Mouse (Mus musculus): ENCODE measurements at regions not wholly inside any gene's neighbourhood (a gene's known extent, or its start where the extent isn't known, plus 50 kb on each side); places are given as distances from the start of the nearest gene placed in this dataset.

DNA sequence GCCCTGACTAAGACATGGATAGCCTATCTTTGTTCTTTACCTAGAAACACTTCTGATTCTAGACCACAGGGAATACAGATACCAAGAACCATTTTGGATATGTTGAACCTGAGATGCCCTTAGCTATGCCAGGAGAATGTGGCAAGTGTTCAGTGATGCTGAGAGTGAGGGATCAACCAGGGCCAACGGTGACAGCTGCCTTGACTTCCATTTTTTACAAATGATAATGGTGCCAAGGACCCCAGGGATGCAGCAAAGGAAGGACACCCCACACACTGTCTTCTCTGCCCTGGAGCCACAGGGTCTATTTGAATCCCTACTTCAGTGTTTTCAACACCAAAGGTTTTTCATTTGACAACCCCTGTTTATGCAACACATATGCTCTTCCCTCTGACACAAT is 174.4 kb downstream of the Gsdmc2 start:
- no peak for DNase-seq (ENCODE audit: low read depth)

DNA sequence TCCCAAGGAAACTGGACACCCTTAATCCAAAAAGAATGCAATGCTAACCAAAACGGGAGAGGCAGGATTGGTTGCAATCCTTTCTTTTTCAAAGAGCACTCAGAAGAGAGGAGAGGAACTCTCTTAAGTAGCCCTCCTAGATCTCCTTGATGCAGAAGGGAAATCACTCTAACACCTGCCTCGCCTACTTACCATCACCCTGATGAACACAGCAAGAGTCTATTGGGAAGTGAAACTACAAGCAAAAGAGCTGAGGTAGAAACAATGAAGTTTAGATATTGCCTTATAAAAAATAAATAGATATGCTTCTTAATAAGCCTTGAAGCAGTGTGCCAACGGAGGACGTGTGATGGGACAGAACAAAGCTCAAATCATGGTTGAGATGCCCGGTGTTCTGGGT is 177.4 kb downstream of the Gsdmc2 start:
- DNase-seq (ENCODE audit: low read depth) = no peak

DNA sequence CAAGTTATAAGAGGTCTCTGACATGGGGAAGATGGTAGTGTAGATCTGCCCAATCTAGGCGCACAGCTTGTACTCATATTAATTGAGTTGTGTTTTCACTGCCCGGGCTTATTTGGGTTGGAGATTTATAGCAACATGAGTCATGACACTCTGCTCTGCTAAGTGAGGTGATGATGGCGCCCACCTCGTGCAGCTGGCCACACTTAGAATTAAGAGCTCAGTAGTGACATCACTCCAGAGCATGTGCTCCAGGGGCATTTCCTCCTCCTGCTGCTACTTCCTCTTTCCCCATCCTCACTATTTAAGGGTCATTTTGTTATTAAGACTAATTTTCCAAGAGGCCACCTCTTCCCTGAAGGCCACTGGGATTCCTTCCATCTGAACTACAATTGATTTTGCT is 179.5 kb downstream of the Gsdmc2 start:
- no peak for DNase-seq (ENCODE audit: low read depth)

DNA sequence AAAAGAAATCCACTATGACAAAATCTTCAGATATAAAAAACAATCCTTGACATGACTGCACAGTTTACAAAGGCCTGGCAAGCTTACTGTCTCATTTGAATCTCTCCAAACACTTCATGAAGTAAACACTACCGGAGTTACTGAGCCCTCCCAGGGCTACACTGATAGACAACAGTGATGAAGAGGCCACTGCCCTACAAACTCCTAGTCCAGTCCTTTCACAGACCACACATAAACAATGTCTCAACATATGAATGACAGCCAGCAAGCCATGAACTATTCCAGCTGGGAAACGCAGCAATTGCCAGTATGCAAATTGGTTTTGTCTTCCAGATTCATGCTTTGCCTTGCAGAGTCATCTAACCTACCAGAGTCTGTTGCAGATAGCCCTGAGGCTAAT is 180.1 kb downstream of the Gsdmc2 start:
- DNase-seq (ENCODE audit: low read depth) = no peak

DNA sequence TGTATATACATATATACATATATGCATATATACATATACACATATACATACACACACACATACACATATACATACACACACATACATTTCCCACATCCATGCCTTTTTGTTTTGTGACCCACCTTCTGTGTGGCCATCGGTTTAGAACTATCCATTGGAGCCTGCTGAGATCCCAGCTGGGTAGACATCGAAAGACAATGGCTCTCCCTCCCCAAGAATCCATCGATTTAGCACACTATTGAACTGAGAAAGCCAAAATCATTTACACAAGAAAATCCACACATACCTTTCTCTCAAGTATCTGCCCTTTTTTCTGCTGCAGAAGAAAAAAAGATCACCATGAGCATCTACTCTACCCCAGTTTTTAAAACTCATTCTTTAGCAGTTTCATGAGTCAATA is 182.8 kb downstream of the Gsdmc2 start:
- no peak for DNase-seq (ENCODE audit: low read depth)

DNA sequence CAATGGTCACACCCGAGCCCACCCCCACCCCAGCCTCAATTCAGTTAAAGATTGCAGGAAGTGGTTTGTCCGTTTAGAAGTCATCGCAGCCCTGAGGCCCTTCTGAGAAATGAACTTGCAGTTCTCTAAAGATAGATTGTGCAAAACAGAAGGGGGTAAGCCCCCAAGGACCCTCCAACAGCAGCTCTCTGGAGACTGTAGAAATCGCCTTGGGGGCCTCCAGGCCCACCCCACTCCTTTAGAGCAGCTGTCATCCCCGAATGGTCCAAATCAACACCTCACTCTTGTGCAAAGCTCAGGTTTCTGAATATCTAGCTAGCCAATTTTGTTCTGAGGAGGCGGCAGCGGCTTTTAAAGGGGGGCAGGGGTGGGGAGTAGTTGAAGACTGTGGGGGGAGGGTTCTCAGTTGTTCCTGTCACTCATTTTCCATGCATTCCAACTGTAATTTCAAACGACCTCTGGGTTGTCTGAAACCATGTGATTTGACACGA is 186.9 kb downstream of the Gsdmc2 start:
- no peak for DNase-seq (ENCODE audit: low read depth)

DNA sequence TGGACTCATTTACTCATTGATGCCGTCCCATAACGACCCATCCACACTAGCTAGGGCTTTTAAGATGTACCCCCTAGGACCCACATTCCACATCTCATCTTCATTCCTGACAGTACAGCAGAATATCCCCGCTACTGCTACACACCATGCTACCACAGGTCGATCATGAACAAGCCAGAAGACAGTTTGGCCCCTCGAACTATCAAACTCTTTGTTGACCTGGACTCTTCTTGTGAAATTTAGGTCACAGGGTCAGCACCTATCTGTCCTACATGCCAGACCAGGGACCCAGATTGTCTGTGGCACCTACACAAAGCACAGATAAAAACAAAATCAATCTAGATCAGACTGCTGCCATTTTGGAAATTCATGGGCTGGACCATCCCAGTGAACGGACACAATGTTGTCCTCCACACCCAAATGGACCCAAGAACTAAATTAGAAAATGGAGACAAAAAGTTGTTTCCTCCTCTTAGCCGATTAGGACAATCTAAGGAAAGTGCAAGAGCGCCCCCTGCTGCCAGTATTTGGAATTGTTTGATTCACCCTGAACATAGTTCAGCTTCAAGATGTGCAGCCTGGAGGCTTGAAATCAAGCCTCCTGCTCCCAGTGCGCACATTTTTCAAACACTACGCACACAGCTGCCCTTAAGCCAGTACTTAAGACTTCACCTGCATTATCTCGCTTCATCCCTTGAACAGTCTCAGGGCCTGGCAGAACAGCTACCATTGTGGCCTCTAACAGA is 192.6 kb downstream of the Gsdmc2 start:
- peak; percentile 44 for DNase-seq (ENCODE audit: low read depth)

DNA sequence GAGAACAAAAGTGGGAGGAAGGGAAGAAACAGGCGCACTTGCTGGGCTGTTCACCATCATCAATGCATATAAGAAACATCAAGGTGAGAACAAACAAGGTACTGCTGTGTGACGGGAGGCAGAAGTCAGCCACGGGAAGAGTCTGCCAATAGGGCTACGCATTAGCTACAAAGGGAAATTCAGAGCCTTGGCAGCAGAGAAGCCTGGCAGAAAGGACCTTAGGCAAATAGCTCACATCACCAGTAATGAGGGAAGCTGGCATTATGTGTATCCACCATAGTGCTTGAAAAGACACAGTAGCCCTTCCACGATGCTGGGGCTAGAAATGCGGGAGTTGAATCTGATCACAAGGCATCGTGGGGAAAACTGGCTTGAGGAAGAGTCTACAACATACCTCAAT is 193.9 kb downstream of the Gsdmc2 start:
- no peak for DNase-seq (ENCODE audit: low read depth)

DNA sequence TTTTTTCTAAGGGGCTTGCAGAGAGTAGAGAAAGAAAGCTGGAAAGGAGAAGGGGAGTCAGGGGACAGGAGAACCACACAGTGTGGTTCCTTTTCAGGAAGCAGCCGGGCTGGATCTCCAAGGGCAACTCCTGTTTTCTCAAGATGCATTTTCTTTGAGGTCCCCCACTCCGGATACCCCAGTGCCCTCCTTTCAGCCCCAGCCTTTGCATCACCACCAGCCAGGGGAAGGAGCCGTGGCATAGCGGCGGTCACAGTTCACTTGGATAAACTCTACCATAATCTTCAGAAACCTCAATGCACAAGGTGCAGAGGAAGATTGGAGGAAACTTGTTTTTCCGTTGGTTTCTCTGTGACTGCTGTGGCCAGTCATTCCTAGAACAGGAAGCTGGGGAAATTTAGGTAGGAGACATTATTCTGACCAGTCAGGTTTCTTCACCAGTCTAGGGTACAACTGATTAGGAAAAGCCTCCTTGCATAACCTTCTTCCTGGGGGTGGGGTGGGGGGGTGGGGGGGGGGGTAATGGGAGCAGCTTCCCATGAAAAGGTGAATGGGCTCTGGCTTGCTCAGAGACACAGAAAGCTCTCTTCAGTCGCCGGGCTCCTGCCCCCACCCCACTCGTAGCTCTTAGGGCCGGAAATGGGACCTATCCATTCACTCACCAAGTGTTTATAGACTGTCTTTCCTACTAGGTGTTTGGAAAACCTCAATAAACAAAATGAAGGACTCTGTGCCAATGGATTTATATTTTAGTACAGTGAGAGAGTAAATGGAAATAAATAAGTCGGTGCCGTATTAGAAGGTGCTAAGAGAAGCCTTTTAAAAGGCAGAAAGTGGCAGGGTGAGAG is 196.6 kb downstream of the Gsdmc2 start:
- no peak for DNase-seq (ENCODE audit: low read depth)

DNA sequence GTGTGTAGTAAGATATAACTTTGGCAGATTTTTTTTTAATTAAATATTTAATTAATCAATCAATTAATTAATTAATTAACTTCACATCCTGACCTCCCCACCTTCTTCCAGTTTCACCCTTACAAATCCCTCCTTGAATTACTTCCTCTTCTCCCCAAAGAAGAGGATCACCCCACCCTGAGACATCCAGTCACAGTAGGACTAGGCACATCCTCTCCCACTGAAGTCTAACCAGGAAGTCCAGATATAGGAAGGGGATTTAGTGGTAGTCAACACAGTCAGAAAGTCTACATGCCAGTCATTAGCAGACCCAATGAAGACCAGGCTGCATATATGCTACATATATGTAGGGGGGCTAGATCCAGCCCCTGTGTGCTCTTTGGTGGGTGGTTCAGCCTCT is 220.2 kb downstream of the Gsdmc2 start:
- no peak for DNase-seq (ENCODE audit: low read depth)

DNA sequence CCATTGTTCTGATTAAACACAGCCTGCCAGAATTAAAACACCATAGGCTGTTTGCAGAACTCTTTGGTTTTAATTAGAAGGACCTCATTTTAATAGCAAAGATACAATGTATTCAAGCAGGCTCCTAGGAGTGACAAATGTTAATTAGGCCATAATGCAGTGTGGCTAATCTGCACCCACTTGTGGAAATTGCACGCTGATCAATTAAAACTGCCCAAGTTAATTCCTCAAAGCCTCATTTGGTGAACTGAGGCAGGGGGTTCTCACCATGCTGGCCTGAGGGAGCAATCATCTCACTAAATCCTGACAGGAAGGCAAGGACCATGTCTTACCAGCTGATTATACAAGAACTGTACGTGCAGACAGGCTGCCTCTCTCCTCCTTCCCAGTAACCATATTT is 220.7 kb downstream of the Gsdmc2 start:
- no peak for DNase-seq (ENCODE audit: low read depth)

DNA sequence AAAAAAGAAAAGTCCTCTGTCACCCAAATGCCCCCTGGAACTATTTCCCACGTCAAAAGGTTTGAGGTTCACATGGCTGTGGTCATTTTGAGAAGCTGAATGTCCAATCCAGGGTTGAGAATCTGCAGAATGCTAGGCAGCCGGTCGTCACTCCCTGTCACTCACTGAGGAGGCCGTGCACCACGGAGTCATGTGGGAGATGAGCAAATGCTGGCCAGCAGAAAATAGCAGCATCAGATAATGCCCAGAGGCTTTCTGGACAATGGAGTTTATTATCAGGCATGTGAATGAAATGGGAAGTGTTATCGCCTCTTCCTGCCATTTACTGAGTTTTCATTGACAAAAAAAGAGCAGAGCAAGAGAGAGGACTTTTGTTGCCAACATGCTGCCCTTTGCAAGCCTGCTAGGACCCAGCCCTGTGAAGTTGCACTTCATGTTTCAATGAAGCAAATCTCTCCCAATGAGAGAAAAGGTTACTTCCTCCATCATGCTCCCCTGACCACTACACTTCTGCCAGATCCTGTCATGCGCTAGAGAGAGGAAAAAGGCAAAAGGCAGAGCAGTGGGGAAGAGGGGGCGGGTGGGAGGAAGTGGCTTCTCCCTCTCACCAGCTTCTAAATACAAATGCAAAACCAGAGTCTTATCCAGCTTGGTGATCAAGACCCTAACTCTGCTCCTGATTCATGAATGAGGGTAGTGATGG is 228.3 kb downstream of the Gsdmc2 start:
- DNase-seq (ENCODE audit: low read depth) = no peak

DNA sequence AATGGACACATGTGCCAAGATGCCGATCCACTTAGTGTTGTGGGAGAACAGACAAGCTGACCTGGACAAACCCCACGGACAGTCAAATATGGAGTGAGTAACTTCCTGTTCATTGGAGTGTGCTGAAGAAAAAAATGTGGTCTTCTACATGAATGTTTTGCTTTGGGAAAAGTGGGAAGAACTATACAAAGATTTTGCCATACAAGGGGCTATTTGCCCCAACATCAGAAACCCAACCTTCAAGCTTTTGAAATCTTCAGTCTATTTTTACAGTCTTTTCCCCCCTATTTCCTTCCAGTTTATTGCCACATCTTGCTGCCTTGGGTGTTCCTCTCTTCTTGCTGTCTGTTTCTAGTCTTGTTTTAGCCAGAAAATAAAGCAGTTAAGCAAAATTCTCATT is 230.8 kb downstream of the Gsdmc2 start:
- DNase-seq (ENCODE audit: low read depth) = no peak

DNA sequence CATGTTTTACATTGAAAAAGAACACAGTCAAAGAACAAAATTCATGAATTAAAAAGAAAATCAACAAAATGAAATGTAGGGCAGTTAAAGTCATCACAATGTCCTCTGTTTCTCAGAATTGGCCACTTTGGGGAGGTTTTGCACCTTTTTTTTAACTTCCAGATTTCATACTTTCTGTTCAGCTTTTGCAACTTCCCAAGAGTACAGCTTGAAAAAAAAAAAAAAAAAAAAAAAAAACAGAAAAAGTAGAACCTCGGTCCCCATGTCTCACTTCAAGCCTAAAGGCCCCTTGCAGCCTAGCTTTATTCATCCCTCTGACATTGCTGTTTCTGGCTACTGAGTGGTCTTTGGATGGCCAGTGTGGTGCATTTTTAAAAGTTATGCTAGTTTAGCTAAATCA is 231.9 kb downstream of the Gsdmc2 start:
- DNase-seq (ENCODE audit: low read depth) = no peak

DNA sequence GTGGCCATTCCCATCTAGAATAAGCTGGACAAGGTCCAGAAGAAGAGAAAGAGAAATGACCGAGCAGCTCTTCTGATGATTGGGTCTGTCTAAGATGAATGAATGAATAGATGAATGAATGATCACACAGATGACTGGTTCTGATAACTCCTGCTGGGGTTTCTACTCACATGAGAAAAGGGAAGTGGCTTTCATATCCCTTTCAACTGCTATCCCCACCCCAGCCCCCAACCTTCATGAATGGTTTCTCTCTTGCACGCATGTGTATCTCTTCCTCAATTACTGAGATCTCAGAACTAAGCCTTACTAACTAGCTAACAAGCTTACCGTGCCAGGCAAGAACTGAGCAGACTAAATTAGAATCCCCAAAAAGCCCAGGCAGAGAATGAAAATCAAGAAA is 233.8 kb downstream of the Gsdmc2 start:
- no peak for DNase-seq (ENCODE audit: low read depth)

DNA sequence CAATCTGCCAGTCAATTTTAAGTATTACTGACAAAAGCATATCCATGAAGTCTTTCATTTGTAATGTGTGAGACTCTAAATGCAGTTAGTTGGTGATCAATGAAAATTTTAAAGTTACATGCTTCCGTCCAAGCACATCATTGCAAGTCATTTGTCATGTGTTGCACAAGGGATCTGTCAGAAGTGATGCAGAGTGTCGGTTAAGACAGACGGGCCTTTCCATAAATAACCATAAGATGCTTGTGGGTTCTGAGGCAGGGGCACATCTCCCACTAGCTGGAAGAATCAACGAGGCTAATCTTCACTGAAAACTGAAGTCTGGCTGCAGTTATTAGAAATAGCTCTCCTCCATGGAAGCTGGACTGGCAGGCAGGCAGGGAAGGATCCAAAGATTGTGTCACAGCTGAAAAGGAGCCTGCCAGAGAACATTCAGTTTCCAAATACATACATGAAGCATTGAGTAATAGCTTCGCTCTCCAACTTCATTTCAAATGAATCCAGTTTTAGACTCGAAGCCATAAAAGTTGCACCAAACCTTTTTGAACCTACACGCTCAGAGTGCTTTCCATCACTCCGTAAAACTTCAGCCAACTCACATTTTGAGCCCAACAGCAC is 241.8 kb downstream of the Gsdmc2 start:
- DNase-seq (ENCODE audit: low read depth) = no peak

DNA sequence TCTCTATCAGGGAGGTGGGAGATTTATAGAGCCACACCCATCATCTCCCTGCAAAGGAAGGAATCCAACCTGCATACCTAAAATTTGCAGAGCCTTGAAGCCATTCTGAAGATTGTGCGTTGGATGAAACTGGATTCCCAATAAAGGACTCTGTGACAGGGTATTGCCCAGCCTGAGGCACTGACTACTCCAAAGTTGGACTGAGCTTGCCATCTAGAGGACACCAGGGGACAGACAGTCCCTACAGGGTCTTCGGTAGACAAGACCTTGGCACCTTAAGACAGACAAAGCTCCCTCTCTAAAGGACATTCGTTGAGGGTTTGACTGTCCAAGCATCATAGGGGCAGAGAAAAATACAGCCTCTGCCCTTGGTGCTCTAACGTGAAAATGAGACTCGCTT is 243.4 kb downstream of the Gsdmc2 start:
- no peak for DNase-seq (ENCODE audit: low read depth)

DNA sequence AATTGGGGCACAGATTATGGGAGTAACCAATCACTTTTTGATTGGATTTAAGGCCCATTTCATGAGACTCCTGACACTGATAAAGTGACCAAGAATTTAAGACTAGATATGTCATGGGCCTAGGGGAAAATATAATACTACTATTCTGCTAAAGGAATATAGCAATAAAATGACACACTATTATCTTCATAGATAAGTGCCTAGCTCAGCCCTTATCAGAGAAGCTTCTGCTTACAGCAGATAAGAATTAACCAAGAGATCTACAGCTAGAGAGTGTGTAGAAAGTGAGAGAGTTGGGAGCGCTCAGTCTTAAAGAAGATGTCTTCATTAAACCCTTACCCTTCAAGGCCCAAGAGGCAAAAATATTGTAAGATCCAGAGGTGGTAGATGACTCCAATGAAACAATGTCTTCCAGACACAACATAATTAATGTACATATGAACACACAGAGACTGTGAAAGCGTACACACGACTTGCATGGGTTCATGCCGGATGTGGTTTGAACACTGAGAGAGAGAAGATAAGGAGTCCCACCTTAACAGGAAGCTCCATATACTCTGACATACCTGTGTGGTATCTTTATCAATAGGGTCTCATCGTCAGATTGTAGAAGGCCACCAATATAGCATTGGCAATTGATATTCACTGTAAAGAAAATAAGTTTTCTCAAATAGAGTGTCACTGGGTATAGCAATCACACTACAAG is 252.1 kb downstream of the Gsdmc2 start:
- no peak for DNase-seq (ENCODE audit: low read depth)

DNA sequence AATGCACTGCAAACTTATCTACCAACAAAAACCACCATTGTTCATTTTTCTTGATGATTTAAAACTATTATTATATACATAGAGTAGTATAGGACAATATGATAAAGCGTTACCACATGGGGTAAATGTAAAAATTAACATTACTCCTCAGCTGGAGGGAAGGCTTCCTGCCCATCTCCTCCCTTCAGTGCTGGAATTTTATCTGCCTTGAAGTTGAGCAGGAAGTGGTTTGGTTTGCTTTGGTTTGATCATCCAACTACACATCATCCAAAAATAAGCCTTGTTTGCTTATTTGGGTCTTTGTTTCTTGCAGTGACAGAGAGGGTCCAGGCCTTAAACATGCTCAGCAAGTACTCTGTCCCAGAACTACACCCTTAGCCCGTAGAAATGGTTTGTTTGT is 285.7 kb downstream of the Gsdmc2 start:
- DNase-seq (ENCODE audit: low read depth) = no peak

DNA sequence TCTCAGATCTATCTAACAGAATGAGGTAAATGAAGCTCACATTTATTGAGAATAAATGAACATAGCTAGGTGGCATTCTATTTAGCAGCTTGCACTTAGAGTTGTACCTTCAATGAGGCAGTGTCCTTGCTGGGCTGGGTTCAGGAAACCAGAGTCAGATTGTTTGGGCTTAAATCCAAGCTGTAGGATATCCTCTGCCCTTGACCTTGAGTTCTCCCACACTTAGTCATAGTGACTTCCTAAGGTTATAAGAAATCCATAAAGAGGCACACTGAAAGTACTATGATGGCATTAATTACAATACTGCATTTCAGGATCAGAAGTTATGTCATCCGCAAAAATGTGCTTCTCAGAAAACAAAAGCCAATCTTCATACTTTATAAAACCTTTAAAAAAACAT is 286.3 kb downstream of the Gsdmc2 start:
- no peak for DNase-seq (ENCODE audit: low read depth)

DNA sequence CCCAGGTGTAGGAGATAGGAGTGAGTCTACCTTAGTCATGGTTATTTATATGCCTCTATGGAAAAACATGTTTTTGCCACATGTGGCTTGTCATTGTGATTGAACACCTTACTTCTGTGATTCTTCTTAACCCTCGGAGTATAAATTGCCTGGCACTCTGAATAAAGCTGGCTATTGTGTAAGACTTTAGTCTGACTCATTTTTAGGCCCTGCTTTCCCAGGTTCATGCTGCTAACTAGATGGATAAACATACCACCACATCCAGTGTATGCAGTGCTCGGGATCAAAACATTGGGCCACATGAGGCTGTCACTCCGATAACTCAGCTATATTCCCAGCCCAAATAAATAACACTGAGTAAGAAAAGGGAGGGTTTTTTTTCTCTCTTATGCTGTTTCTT is 287.2 kb downstream of the Gsdmc2 start:
- DNase-seq (ENCODE audit: low read depth) = peak; percentile 84

DNA sequence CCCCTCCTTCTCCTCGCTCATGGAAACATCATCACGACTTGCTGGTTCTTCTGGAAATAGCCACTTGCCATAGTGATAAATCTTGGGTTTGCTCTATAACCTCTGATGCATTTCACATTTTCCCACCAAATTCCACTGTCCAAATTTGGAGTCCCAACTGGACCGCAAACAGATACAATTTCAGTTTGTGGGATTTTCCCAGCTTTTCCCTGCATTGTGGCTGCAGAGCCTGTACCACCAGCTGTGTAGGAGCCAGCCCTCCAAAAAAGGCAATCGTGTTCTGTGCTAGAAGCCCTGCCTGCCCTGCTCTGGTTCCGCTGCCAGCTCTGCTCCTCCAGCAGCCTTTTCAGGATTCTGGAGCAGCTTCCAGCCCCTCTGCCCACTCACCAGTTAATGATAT is 291.4 kb downstream of the Gsdmc2 start:
- DNase-seq (ENCODE audit: low read depth) = peak; percentile 51
